Mouse (Mus musculus): ENCODE data around the gene Hoxb9. TPM values are rescaled to one million over a fixed set of nuclear protein-coding genes. Genes with fewer than 3 reads are reported as not detected.

The Hoxb9 gene
- polyA plus RNA-seq, 1 experiment from 2014 or later: not detected

- Histone ChIP-seq H3K36me3 (ENCODE audit: inconsistent target) (no peaks in the 10 kb centered on the region), H3K79me2 (ENCODE audit: inconsistent target) (no peaks in the 10 kb centered on the region), H3K4me3 (ENCODE audit: inconsistent target) (no peak within 1 kb of the TSS; the same call in 1 of the 2 replicates), H3K27ac (no peak within 1 kb of the TSS)
- 3% methylated on average over 43 of the region's 43 CpGs for WGBS (ENCODE audit: missing documents)
Measured at GRCm38 (mm10) chr11:96285771-96286738, 14.8 kb downstream of the Hoxb9 start, which contains the start of gene Hoxb7. Hoxb7 (plus strand) TSS chr11:96286623.

- Histone ChIP-seq H3K4me3 (ENCODE audit: inconsistent target) (no peak overlapping the region; the same call in 1 of the 2 replicates), H3K27ac (no peak overlapping the region), H3K79me2 (ENCODE audit: inconsistent target) (no peaks in the 10 kb centered on the region), H3K36me3 (ENCODE audit: inconsistent target) (no peaks in the 10 kb centered on the region)
- WGBS (ENCODE audit: missing documents): 6% methylated on average over 54 of the region's 55 CpGs
Measured at GRCm38 (mm10) chr11:96286739-96287385, 15.6 kb downstream of the Hoxb9 start.

DNA sequence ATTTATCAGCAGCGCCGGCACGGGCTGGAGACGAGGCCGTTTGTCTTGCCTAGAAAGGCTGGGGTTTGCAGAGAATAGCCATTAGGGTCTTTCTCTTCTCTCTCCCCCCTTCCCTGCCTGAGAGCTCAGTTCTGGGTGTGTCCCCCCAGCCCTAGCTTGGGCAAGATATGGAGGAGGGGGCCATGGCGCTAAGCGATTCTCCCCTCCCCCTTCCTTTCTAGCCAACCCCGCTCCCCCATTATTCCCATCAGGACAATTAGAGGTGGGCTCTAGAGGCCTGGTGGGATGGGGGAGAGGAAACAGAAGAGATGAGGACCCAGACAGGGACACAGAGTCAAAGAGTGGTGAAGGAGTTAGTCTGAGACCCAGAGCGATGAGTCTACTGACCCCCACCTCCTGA lies 16.2 kb downstream of the Hoxb9 start:
- no peaks in the 10 kb centered on the region for H3K36me3 ChIP-seq (ENCODE audit: inconsistent target)
- no peaks in the 10 kb centered on the region for H3K79me2 ChIP-seq (ENCODE audit: inconsistent target)
- no peak overlapping the region for H3K4me3 ChIP-seq (ENCODE audit: inconsistent target)
- H3K27ac ChIP-seq: no peak overlapping the region
- WGBS (ENCODE audit: missing documents): 46% methylated on average over 9 of the region's 9 CpGs

DNA sequence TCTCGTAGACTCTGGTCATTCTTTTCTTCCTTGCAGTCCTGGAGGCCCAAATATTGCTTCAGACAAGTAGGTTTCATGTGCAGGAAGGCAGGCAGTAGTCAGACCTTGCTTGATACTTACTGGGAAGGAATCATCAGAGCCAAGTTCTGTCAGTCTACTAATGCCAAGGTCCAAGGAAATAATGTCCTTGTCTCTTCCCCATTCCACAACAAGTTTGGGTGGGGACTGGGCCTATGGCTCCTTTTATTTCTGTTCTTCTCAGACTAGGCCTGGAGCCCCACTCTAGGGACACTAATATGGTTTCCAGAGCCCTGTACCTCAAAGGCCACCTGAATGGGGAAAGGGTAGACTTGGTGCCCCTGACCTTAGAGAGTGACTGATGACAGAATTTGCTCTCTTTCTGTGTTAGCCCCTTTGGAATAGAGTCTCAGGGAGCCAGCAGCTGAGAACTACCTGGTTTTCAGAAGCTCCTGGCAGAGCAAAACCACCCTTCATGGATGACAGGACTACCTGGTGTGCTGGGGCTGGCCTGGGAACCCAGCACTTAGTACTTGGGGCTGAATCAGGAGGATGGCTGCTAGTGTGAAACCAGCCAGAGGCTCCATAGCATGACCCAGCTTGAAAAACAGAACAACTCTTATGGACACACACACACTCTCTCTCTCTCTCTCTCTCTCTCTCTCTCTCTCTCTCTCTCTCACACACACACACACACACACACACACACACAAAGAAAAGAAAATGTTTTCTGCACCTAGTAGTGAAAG lies 17.4 kb downstream of the Hoxb9 start:
- Histone ChIP-seq H3K27ac (no peak overlapping the region), H3K36me3 (ENCODE audit: inconsistent target) (no peaks in the 10 kb centered on the region), H3K79me2 (ENCODE audit: inconsistent target) (no peaks in the 10 kb centered on the region), H3K4me3 (ENCODE audit: inconsistent target) (no peak overlapping the region)
- WGBS (ENCODE audit: missing documents): 81% methylated on average over 1 of the region's 1 CpGs

GRCm38 (mm10) chr11:96289293-96289692 lies 18.0 kb downstream of the Hoxb9 start:
- WGBS (ENCODE audit: missing documents): 56% methylated on average over 15 of the region's 21 CpGs
- Histone ChIP-seq H3K4me3 (ENCODE audit: inconsistent target) (no peak overlapping the region), H3K36me3 (ENCODE audit: inconsistent target) (no peaks in the 10 kb centered on the region), H3K27ac (no peak overlapping the region), H3K79me2 (ENCODE audit: inconsistent target) (no peaks in the 10 kb centered on the region)

GRCm38 (mm10) chr11:96289837-96290236 lies 18.6 kb downstream of the Hoxb9 start:
- H3K27ac ChIP-seq: no peak overlapping the region

DNA sequence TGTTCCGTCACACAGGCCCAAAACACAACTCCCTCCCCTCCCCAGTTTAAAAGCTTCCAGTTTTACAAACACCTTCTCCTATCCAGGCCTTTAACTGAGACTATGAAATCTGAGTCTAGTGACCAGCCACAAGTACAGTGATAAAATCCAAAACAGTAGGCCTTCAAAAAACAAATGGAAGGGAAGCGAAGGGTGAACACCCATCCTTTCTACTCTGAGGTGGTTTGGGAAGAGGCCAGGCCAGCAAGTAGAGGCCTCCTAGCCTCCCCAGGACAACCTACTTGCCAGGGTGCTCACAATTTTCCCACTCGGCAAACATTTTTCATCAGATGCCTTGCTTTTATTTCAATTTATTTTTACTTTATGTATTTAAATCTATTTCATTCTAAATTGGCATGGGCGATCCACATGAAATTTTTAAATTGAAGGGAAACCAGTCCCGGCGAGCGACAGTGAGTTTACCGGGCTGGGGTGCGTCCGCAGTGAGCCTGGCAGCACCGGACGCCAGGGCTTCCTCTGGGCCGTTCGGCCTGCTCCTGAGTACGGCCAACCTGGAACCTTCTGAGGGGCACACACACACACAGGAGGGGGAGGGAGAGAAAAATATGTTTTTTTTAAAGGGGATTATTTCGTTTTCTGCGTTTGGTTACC lies 19.6 kb downstream of the Hoxb9 start:
- WGBS (ENCODE audit: missing documents): 86% methylated on average over 17 of the region's 17 CpGs
- Histone ChIP-seq H3K27ac (no peak overlapping the region), H3K36me3 (ENCODE audit: inconsistent target) (no peaks in the 10 kb centered on the region), H3K79me2 (ENCODE audit: inconsistent target) (no peaks in the 10 kb centered on the region), H3K4me3 (ENCODE audit: inconsistent target) (no peak overlapping the region)

More at GRCm38 (mm10) chr11:96289837-96290236, 18.6 kb downstream of the Hoxb9 start:
- Histone ChIP-seq H3K36me3 (ENCODE audit: inconsistent target) (no peaks in the 10 kb centered on the region), H3K79me2 (ENCODE audit: inconsistent target) (no peaks in the 10 kb centered on the region), H3K4me3 (ENCODE audit: inconsistent target) (no peak overlapping the region)
- WGBS (ENCODE audit: missing documents): 87% methylated on average over 6 of the region's 6 CpGs

- Histone ChIP-seq H3K27ac (no peak within 1 kb of the TSS), H3K36me3 (ENCODE audit: inconsistent target) (no peaks in the 10 kb centered on the region), H3K4me3 (ENCODE audit: inconsistent target) (no peak within 1 kb of the TSS), H3K79me2 (ENCODE audit: inconsistent target) (no peaks in the 10 kb centered on the region)
- WGBS (ENCODE audit: missing documents): 24% methylated on average over 20 of the region's 22 CpGs
Measured at GRCm38 (mm10) chr11:96291681-96292564, 20.7 kb downstream of the Hoxb9 start, which contains the start of gene Hoxb6. Hoxb6 (plus strand) TSS chr11:96292476.

DNA sequence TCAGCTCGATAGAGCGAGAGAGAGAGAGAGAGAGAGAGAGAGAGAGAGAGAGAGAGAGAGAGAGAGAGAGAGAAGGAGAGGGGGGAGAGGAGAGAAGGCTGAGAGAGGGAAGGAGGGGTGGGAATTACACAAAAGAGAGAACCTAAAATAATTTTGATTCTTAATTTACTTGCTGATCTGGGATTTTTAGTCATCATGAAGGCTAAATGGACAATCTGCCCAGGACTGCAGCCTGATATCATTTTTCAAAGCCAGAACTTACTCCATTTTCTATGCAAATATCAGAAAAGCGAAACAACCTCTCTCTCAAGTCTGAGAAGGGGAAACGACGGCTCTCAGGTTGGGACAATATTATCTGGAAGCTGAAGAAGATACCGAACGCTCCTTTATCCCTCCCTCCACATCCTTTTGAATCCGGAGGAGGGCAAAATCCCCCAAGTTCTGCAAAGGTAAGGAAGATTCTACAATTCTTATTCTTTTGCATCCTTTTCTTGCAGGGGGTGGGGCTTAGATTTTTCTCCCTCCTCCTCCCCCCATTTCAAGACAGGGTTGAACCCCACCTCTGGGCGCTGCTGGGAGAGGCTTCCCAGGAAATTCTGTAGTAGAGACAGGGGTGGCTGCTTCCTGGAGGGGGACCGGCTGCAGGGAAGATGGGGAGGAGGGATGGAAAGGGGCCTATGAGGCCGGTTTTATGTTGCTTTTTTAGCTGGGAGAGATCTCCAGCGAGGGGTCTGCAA lies 21.5 kb downstream of the Hoxb9 start:
- H3K27ac ChIP-seq: no peak overlapping the region
- 5% methylated on average over 12 of the region's 12 CpGs for WGBS (ENCODE audit: missing documents)
- no peak overlapping the region for H3K4me3 ChIP-seq (ENCODE audit: inconsistent target)
- no peaks in the 10 kb centered on the region for H3K79me2 ChIP-seq (ENCODE audit: inconsistent target)
- no peaks in the 10 kb centered on the region for H3K36me3 ChIP-seq (ENCODE audit: inconsistent target)

DNA sequence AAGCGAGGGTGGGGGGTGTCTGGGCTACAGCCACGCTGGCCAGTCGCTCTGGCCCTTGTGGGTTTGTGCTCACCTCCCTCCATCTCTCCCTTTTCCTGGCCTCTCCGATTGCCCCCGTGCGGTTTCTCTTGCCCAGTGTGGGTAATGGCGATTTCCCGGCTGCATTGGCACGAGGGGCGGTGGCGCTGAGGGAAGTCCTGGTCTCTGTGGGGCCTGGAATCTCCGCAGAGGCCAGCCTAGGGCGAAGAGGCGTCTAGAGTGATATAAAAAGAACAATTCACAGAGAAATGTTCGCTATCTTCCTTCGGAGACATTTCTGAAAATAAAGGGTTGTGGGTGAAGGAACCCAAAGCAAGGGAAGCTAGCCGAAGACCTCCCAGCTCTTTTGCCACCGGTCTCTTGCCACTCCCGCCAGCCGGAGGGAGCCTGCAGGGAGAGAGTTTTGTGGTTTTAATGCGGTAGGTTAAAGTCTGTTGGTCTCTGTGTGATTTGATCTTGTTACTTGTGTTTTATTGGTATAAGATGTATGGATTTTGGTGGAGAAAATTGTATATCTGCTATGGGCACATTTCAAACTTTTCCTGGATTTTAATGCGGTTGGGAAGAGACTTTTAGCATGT lies 22.2 kb downstream of the Hoxb9 start:
- no peaks in the 10 kb centered on the region for H3K79me2 ChIP-seq (ENCODE audit: inconsistent target)
- 5% methylated on average over 22 of the region's 22 CpGs for WGBS (ENCODE audit: missing documents)
- H3K27ac ChIP-seq: no peak overlapping the region
- no peaks in the 10 kb centered on the region for H3K36me3 ChIP-seq (ENCODE audit: inconsistent target)
- no peak overlapping the region for H3K4me3 ChIP-seq (ENCODE audit: inconsistent target)

- Histone ChIP-seq H3K79me2 (ENCODE audit: inconsistent target) (no peaks in the 10 kb centered on the region), H3K4me3 (ENCODE audit: inconsistent target) (no peak overlapping the region)
- 2% methylated on average over 32 of the region's 32 CpGs for WGBS (ENCODE audit: missing documents)
Measured at GRCm38 (mm10) chr11:96294245-96295091, 23.2 kb downstream of the Hoxb9 start.

More at GRCm38 (mm10) chr11:96294245-96295091, 23.2 kb downstream of the Hoxb9 start:
- no peaks in the 10 kb centered on the region for H3K36me3 ChIP-seq (ENCODE audit: inconsistent target)
- no peak overlapping the region for H3K27ac ChIP-seq

Data from macrophage (primary cell).